Mouse (Mus musculus) limb, embryonic 11.5 days (tissue): ENCODE results near the gene Bri3bp. TPM values are rescaled to one million over a fixed set of nuclear protein-coding genes. Genes with fewer than 3 reads are reported as not detected.

Experiments used
- ATAC-seq: fragments of 200-750 bp; cut with Nextera tagmentation; 2 replicates; pipeline ENCODE4 v1.8.0; 2017; ENCODE audit warnings: low read depth; ENCODE audit not compliant: insufficient number of reproducible peaks, low FRiP score, low TSS enrichment
- DNase-seq: peaks from one replicate; pipeline ENCODE4 v3.0.0-alpha.2; 2015; ENCODE audit warnings: low spot score
- H3K27ac ChIP-seq: fragments of 300-500 bp; sonication (generic); replicated peaks from 2 replicates; pipeline ENCODE4 v1.5.1; 2014; ENCODE audit warnings: low read depth, mild to moderate bottlenecking, low read length
- H3K27me3 ChIP-seq: fragments of 300-500 bp; sonication (generic); 2 replicates; pipeline ENCODE4 v1.6.1; 2014; ENCODE audit warnings: mild to moderate bottlenecking, low read length, mixed read lengths; ENCODE audit not compliant: control insufficient read depth, insufficient read depth
- H3K36me3 ChIP-seq: fragments of 300-500 bp; sonication (generic); 2 replicates; pipeline ENCODE4 v1.6.1; 2014; ENCODE audit warnings: mild to moderate bottlenecking, low read length, moderate library complexity, mixed read lengths; ENCODE audit not compliant: control insufficient read depth, insufficient read depth
- H3K4me1 ChIP-seq: fragments of 300-500 bp; sonication (generic); 2 replicates; pipeline ENCODE4 v1.6.1; 2014; ENCODE audit warnings: low read length, mixed read lengths; ENCODE audit not compliant: control insufficient read depth, insufficient read depth
- H3K4me2 ChIP-seq: fragments of 300-500 bp; sonication (generic); 2 replicates; pipeline ENCODE4 v1.6.1; 2014; ENCODE audit warnings: low read depth, mild to moderate bottlenecking, moderate library complexity; ENCODE audit not compliant: severe bottlenecking
- H3K4me3 ChIP-seq: fragments of 300-500 bp; sonication (generic); 2 replicates; pipeline ENCODE4 v1.5.1; 2014; ENCODE audit warnings: low read depth, low read length
- H3K9ac ChIP-seq: fragments of 300-500 bp; sonication (generic); 2 replicates; pipeline ENCODE4 v1.6.1; 2014; ENCODE audit warnings: mild to moderate bottlenecking, low read length
- H3K9me3 ChIP-seq: fragments of 300-500 bp; sonication (generic); 2 replicates; pipeline ENCODE4 v1.6.1; 2016; ENCODE audit warnings: low read length; ENCODE audit not compliant: control insufficient read depth
- WGBS: fragments of 180-500 bp; shearing (Covaris S2); extraction: QIAGEN DNeasy Blood & Tissue Kit; methylation state at CpG from one replicate; pipeline ENCODE4 v1.1.7; 2014; 5-methylcytosine and 5-hydroxymethylcytosine counted together
- polyA plus RNA-seq: library from polyadenylated mRNA; unstranded; fragments of >200 nt; fragmentation: Nextera tagmentation; extraction: Ambion mirVana; gene quantifications from 2 replicates; pipeline ENCODE4 v1.2.1, GENCODE M21; 2014

The Bri3bp gene
- polyA plus RNA-seq, 1 experiment from 2014 or later = 39.3 TPM

GRCm38 (mm10) chr5:125442136-125442995 lies 998 bp downstream of the Bri3bp start:
- no peaks in the 10 kb centered on the region for H3K36me3 ChIP-seq
- H3K27me3 ChIP-seq = no peaks in the 10 kb centered on the region
- WGBS = 20% methylated on average over 27 of the region's 27 CpGs
- DNase-seq (peak; percentile 25), ATAC-seq (peak; percentile 14; the same call in 1 of the 2 replicates)
- H3K4me2 ChIP-seq = peak overlapping the region; percentile 74
- peak overlapping the region; percentile 93 for H3K4me3 ChIP-seq
- no peaks in the 10 kb centered on the region for H3K4me1 ChIP-seq
- H3K27ac ChIP-seq = peak overlapping the region; percentile 56; the same call in 1 of the 2 replicates
- peak overlapping the region; percentile 88 for H3K9ac ChIP-seq
- H3K9me3 ChIP-seq = no peaks in the 10 kb centered on the region

- H3K4me2 ChIP-seq = no peak overlapping the region
- 89% methylated on average over 5 of the region's 5 CpGs for WGBS
- H3K27ac ChIP-seq = no peak overlapping the region
- no peak overlapping the region for H3K9ac ChIP-seq
- ATAC-seq (no peak), DNase-seq (no peak)
- no peaks in the 10 kb centered on the region for H3K9me3 ChIP-seq
- no peaks in the 10 kb centered on the region for H3K36me3 ChIP-seq
- no peak overlapping the region for H3K4me3 ChIP-seq
- no peaks in the 10 kb centered on the region for H3K4me1 ChIP-seq
- no peaks in the 10 kb centered on the region for H3K27me3 ChIP-seq
These were observed 2.0 kb downstream of the Bri3bp start for GRCm38 (mm10) chr5:125443335-125443734.

GRCm38 (mm10) chr5:125443915-125444314 lies 2.5 kb downstream of the Bri3bp start:
- Histone ChIP-seq H3K27me3 (no peaks in the 10 kb centered on the region), H3K9me3 (no peaks in the 10 kb centered on the region), H3K36me3 (no peaks in the 10 kb centered on the region), H3K27ac (no peak overlapping the region), H3K4me3 (no peak overlapping the region), H3K4me2 (no peak overlapping the region), H3K4me1 (no peaks in the 10 kb centered on the region), H3K9ac (no peak overlapping the region)
- no peak for ATAC-seq
- 93% methylated on average over 3 of the region's 3 CpGs for WGBS
- DNase-seq = no peak

- Histone ChIP-seq H3K27me3 (no peaks in the 10 kb centered on the region), H3K9ac (no peak overlapping the region), H3K9me3 (no peaks in the 10 kb centered on the region), H3K27ac (no peak overlapping the region), H3K36me3 (no peaks in the 10 kb centered on the region), H3K4me1 (no peaks in the 10 kb centered on the region), H3K4me3 (no peak overlapping the region), H3K4me2 (no peak overlapping the region)
- no peak for DNase-seq
- no peak for ATAC-seq
- WGBS = 93% methylated on average over 4 of the region's 4 CpGs
These were observed 3.2 kb downstream of the Bri3bp start for GRCm38 (mm10) chr5:125444554-125444953.

GRCm38 (mm10) chr5:125446344-125446743 lies 5.0 kb downstream of the Bri3bp start:
- no peak for DNase-seq

GRCm38 (mm10) chr5:125448026-125448425 lies 6.7 kb downstream of the Bri3bp start:
- DNase-seq (no peak), ATAC-seq (no peak)
- H3K9ac ChIP-seq = no peak overlapping the region
- H3K9me3 ChIP-seq = no peaks in the 10 kb centered on the region
- no peaks in the 10 kb centered on the region for H3K27me3 ChIP-seq
- no peak overlapping the region for H3K4me2 ChIP-seq
- no peaks in the 10 kb centered on the region for H3K4me1 ChIP-seq
- H3K36me3 ChIP-seq = no peaks in the 10 kb centered on the region
- WGBS = 73% methylated on average over 3 of the region's 3 CpGs
- no peak overlapping the region for H3K27ac ChIP-seq
- H3K4me3 ChIP-seq = no peak overlapping the region

More at GRCm38 (mm10) chr5:125446344-125446743, 5.0 kb downstream of the Bri3bp start:
- Histone ChIP-seq H3K9ac (no peak overlapping the region), H3K27me3 (no peaks in the 10 kb centered on the region), H3K4me2 (no peak overlapping the region), H3K36me3 (no peaks in the 10 kb centered on the region), H3K9me3 (no peaks in the 10 kb centered on the region), H3K27ac (no peak overlapping the region), H3K4me3 (no peak overlapping the region), H3K4me1 (no peaks in the 10 kb centered on the region)
- 81% methylated on average over 7 of the region's 7 CpGs for WGBS
- ATAC-seq = no peak

- ATAC-seq (no peak), DNase-seq (no peak)
- H3K9ac ChIP-seq = no peak overlapping the region
- H3K9me3 ChIP-seq = no peaks in the 10 kb centered on the region
- H3K27me3 ChIP-seq = no peaks in the 10 kb centered on the region
- H3K4me2 ChIP-seq = no peak overlapping the region
- H3K27ac ChIP-seq = no peak overlapping the region
- H3K4me1 ChIP-seq = no peaks in the 10 kb centered on the region
- H3K36me3 ChIP-seq = no peaks in the 10 kb centered on the region
- no peak overlapping the region for H3K4me3 ChIP-seq
- WGBS = 86% methylated on average over 4 of the region's 4 CpGs
These were observed 7.3 kb downstream of the Bri3bp start for GRCm38 (mm10) chr5:125448631-125449030.

- no peak overlapping the region for H3K4me3 ChIP-seq
- no peaks in the 10 kb centered on the region for H3K9me3 ChIP-seq
- H3K9ac ChIP-seq = no peak overlapping the region
- no peak for DNase-seq
- 89% methylated on average over 5 of the region's 5 CpGs for WGBS
- no peaks in the 10 kb centered on the region for H3K27me3 ChIP-seq
- H3K4me2 ChIP-seq = no peak overlapping the region
- H3K4me1 ChIP-seq = no peaks in the 10 kb centered on the region
- ATAC-seq = no peak
- peaks cover 3% of the 10 kb centered on the region; the same call in 1 of the 2 replicates for H3K36me3 ChIP-seq
- H3K27ac ChIP-seq = no peak overlapping the region
These were observed 7.9 kb downstream of the Bri3bp start for GRCm38 (mm10) chr5:125449306-125449705.
